Mouse (Mus musculus): ENCODE results near the gene Rgs17. TPM values are rescaled to one million over a fixed set of nuclear protein-coding genes. Genes with fewer than 3 reads are reported as not detected.

Rgs17 gene
- total RNA-seq, 2 experiments from 2014 or later, result 1.0 to 1.3 TPM

GRCm38 (mm10) chr10:5826336-5827025 lies 95.7 kb downstream of the Rgs17 start:
- no peak for DNase-seq (ENCODE audit: low spot score in 2 of 2)

- DNase-seq (ENCODE audit: low spot score in 2 of 2), result no peak
Observed at GRCm38 (mm10) chr10:5824779-5825178, 97.4 kb downstream of the Rgs17 start.

- DNase-seq (ENCODE audit: low spot score in 2 of 2), result peak; percentile 95 to 98
Observed at GRCm38 (mm10) chr10:5823740-5824491, 98.3 kb downstream of the Rgs17 start, which contains the start of gene Mtrf1l. Mtrf1l (minus strand) TSS chr10:5823910.

GRCm38 (mm10) chr10:5823291-5823739 lies 98.9 kb downstream of the Rgs17 start:
- DNase-seq (ENCODE audit: low spot score in 2 of 2), result peak in 1 of 2 experiments; percentile 41

GRCm38 (mm10) chr10:5818772-5819171 lies 103.4 kb downstream of the Rgs17 start:
- DNase-seq (ENCODE audit: low spot score in 2 of 2), result no peak

GRCm38 (mm10) chr10:5815968-5816367 lies 106.2 kb downstream of the Rgs17 start:
- DNase-seq (ENCODE audit: low spot score in 2 of 2), result no peak

- DNase-seq (ENCODE audit: low spot score in 2 of 2), result no peak
Observed at GRCm38 (mm10) chr10:5813724-5814123, 108.5 kb downstream of the Rgs17 start.

- no peak for DNase-seq (ENCODE audit: low spot score in 2 of 2)
Observed at GRCm38 (mm10) chr10:5807683-5808082, 114.5 kb downstream of the Rgs17 start.

GRCm38 (mm10) chr10:5806996-5807395 lies 115.2 kb downstream of the Rgs17 start:
- no peak for DNase-seq (ENCODE audit: low spot score in 2 of 2)

- no peak for DNase-seq (ENCODE audit: low spot score in 2 of 2)
Observed at GRCm38 (mm10) chr10:5806416-5806815, 115.8 kb downstream of the Rgs17 start.

- peak; percentile 91 for DNase-seq (ENCODE audit: low spot score in 2 of 2)
Observed at GRCm38 (mm10) chr10:5805731-5806307, 116.4 kb downstream of the Rgs17 start.

- DNase-seq (ENCODE audit: low spot score in 2 of 2), result peak; percentile 94
Observed at GRCm38 (mm10) chr10:5805243-5805730, 116.9 kb downstream of the Rgs17 start, which contains the start of gene Fbxo5. Fbxo5 (minus strand) TSS chr10:5805600.

GRCm38 (mm10) chr10:5804691-5805156 lies 117.5 kb downstream of the Rgs17 start:
- DNase-seq (ENCODE audit: low spot score in 2 of 2), result no peak

- no peak for DNase-seq (ENCODE audit: low spot score in 2 of 2)
Observed at GRCm38 (mm10) chr10:5803739-5804138, 118.5 kb downstream of the Rgs17 start.

- DNase-seq (ENCODE audit: low spot score in 2 of 2), result no peak
Observed at GRCm38 (mm10) chr10:5802866-5803265, 119.3 kb downstream of the Rgs17 start.

- no peak for DNase-seq (ENCODE audit: low spot score in 2 of 2)
Observed at GRCm38 (mm10) chr10:5800490-5800889, 121.7 kb downstream of the Rgs17 start.

- no peak for DNase-seq (ENCODE audit: low spot score in 2 of 2)
Observed at GRCm38 (mm10) chr10:5798069-5798468, 124.1 kb downstream of the Rgs17 start.

- DNase-seq (ENCODE audit: low spot score in 2 of 2), result peak; percentile 33 to 48
Observed at GRCm38 (mm10) chr10:5790657-5791056, 131.5 kb downstream of the Rgs17 start.

GRCm38 (mm10) chr10:5786923-5787322 lies 135.3 kb downstream of the Rgs17 start:
- DNase-seq (ENCODE audit: low spot score in 2 of 2), result no peak
